Mouse (Mus musculus): ENCODE results near the gene Cdk16.

DNA sequence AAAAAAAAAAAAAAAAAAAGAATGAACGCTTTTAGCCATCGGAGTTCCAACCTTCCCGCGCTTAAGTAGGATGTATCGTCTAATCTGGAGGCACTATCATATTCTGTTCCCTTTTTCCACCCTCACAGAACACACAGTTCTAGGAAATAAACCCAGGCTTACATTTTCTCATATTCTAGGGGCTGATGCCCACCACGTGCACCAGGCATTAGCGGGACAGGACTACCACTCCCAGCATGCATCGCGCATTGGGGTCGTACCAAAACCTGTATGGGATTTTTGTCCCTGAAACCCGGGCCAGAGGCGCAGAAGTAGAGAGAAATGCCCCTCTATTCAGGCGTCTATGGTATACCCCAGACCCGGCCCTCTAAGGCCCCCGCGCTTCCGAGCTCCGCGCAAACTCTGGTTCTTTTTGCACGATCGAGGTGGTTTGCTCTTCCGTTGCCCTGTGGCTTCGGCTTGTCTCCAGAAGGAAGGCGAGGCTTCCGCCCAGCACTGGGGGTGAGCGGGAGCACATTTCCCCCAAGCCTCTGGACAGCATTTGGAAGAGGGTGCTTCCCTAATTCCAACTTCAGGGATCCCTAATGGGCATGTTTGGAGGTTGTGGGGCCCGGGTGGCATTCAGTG, 29.6 kb upstream of the Cdk16 start, which contains the start of gene Uba1:
- peak; percentile 66 for TF ChIP-seq POLR2A (IDR thresholded peaks at IDR 0.05; ENCODE audit: insufficient read length, low read depth)
- peak; percentile 43 for TF ChIP-seq MAX (IDR thresholded peaks at IDR 0.05; ENCODE audit: low read depth)
- TF ChIP-seq REST (IDR thresholded peaks at IDR 0.05; ENCODE audit: insufficient read depth, insufficient read length): no peak
- TF ChIP-seq E2F4 (IDR thresholded peaks at IDR 0.05; ENCODE audit: insufficient read depth): no peak
- TF ChIP-seq MYOG (IDR thresholded peaks at IDR 0.05; ENCODE audit: control insufficient read depth in 1 of 3, insufficient read depth in 1 of 3, insufficient read length in 2 of 3, low read depth in 2 of 3): no peak
- TF ChIP-seq CEBPB (IDR thresholded peaks at IDR 0.05; ENCODE audit: insufficient read depth, poor library complexity, severe bottlenecking): no peak
- no peak for TF ChIP-seq TCF12 (IDR thresholded peaks at IDR 0.05; ENCODE audit: insufficient read depth, poor library complexity, severe bottlenecking)
- peak; percentile 73 for TF ChIP-seq POLR2AphosphoS2 (IDR thresholded peaks at IDR 0.05; ENCODE audit: insufficient read length, low read depth)
- TF ChIP-seq USF1 (IDR thresholded peaks at IDR 0.05; ENCODE audit: low read depth): peak; percentile 42
